Mouse (Mus musculus) urinary bladder, postnatal 14 days (tissue): Measurements from ENCODE around the gene Fgd6.

Experiments
- DNase-seq: peaks from one replicate; pipeline ENCODE4 v3.0.0; 2021; ENCODE audit warnings: low spot score

Fgd6 gene

DNA sequence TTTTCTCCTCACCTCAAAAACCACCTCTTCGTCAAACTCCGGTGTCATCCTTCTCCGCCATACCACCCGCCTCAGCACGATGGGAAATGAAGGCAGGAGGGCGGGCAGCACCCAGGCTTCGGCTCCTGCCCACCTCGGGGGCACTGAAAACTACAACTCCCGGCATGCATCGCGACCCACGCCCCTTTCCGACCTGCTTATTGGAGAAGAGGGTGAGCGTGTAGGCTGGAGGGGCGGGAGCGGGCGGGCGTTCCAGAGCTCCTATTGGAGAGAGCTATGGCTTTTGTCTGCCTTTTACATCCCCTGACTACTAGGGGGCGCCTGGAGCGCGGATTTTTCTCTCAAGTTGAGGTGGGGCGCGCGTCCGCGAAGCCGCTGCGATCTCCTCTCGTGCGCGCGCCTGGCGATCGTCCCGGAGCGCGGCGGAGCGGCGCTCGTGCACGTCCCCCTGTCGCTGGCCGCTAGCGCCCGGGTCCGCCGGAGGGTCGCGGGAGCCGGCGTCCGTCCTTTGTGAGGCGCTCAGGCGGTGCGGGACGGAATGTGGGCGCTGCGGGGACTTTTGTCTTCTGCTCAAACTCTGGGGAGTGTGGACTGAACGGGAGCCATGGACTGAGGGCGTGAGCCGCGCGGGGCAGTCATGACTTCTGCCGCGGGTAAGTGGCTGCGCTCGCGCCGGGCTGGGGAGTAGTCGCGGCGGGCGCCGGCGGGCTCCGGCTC lies at the start of gene Fgd6, which contains the start of gene Vezt:
TSS of gene Fgd6 (plus strand) at position 344 of the 717 bp plus-strand sequence.
TSS of gene Vezt (minus strand) at position 160 of the 717 bp plus-strand sequence.
- peak; percentile 98 for DNase-seq

DNA sequence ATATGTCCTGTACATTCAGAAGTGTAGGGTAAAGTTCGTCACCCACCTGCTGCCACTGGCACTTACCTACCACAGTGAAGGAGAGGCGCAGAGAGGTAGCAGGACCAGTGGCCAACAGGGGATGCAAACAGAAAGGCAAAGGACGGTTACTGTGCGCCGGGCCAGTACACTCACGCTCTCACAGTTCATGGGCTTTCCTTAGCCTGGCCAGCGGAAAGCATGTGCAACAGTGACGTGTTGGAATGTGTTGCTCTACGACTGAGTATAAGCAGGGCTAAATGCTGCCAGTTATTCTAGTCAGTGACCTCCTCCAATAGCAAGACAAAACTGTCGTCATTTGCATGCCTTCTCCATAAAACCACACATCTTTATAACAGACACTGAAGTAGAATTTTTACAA lies 41.7 kb upstream of the Fgd6 start:
- DNase-seq, result no peak

DNA sequence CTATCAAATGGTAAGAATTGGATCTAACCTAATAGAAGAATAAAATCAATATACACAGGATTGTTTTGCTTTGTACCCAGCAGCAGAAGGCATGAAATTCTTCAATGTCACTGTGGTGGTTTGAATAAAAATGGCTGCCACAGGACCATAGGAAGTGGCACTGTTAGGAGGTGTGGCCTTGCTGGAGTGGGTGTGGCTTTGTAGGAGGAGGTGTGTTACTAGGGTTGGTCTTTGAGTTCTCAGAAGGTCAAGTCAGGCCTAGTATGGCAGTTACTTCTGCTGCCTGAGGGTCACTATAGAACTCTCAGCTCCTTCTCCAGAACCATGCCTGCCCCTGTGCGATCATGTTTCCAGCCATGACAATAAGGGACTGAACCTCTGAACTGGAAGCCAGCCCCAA lies 40.7 kb upstream of the Fgd6 start:
- DNase-seq, result no peak

DNA sequence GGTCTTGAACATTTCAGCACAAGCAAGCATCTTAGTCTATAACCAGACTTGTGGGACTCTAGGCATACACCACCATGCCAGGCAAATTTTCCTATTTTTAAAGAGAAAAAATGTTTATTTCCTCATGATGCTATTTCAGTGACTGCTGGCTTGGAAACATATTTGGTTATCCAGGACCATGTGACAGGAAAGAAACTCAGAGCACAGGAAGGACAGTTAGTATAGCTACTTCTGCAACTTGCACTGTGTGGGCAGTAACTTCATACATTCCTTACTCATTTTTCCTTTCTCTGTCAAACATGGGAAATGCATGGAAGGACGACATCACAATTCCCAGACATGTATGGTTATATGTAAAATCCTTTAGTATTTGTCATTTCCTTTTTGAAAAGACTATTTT lies 36.4 kb upstream of the Fgd6 start:
- no peak for DNase-seq

DNA sequence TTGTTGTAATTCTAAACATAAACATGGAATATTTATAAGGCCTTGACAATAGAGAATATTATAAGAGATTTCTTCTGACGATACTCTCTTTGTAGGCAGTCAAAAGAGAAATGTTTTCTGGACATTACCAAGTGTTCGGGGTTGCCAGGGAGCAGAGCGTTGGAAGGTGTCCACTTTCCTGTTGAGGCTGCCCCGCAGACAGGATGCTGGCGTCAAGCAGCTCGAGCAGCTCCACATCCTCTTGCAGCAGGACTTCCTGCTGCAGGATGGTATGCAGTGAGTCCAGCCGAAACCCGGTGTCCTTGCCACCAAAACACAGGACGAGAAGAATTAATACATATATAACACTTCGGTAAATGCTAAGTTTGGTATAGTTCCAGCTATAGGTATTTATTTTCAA lies 35.6 kb upstream of the Fgd6 start:
- no peak for DNase-seq

DNA sequence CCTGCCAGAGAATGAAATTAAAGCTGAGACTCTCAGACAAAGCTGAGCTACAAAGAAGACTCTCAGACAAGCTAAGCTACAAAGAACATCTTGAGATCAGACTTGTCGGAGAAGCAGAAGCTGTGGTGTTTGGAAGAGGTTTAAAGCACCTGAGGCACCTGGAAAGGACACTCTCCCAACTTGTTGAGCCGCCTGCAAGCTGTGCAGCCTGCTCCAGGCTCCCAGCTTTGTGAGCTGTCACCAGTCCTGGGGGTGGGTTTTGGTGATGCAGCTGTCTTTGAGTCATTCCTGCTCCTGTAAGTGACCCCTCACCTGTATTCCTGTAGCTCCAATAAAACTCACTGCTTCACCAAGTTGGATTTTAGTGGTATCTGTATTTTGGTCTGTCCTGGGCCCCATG lies 27.4 kb upstream of the Fgd6 start:
- no peak for DNase-seq

DNA sequence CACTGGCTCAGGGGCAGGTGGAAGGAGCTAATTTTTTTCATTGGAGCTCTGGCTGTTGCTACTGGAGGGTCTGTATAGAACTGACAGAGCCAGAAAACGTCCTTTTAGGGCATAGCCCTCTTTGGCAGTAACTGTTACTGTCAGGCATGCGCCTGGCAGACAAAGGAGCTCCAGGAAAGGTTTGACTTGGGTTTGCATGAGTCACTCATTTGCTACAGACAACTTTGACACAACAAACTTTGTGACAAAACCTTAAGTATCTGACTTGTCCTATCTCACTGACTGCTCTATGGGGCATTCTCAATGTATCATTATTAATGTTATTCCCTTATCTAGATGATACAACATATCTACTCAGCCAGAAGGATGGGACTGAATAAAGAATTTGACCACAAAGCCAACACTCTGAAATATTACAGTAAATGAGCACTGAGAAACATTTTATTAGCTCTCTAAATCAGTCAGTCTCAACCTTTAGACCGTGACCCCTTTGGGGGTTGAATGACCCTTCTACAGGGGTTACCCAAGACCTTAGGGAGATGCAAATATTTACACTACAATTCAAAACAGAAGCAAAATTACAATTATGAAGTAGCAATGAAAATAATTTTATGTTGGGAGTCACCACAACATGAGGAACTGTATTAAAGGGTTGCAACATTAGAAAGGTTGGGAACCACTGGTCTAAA lies 25.7 kb upstream of the Fgd6 start:
- no peak for DNase-seq

DNA sequence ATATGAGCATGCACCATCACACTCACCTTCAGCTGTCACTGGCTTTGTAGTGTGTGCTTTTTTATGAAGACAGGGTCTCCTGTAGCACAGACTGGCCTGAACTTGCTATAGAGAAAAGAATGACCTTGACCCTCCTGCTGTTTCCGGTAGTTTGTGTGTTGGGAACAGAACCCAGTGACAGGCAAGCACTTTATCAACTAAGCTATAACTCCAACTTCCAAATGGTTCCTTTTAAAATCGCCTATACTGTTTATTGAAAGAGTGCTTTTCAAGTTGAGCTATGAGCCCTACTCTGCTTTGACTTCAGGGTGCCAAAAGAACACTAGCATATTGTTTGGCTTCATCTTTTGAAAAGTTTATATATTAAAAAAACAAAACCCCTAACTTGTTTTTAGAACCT lies 24.8 kb upstream of the Fgd6 start:
- no peak for DNase-seq

DNA sequence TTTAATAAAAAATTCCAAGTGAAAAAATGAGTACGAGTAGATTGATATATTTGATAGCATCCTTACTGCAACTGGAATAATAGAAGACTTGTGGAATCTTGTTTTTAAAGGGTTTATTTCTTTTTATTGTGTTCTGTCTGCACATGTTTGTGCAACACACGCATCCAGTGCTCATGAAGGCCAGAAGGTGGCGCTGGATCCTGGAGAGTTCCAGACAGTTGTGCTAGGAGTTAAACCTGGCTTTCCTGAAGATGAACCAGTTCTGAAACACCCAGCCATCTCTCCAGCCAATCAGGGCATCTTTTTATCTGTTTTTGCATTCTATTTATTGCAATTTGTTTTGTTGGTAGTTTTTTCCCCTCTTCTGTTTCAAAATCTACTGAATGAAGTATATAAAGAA lies 22.6 kb upstream of the Fgd6 start:
- DNase-seq, result peak; percentile 66

DNA sequence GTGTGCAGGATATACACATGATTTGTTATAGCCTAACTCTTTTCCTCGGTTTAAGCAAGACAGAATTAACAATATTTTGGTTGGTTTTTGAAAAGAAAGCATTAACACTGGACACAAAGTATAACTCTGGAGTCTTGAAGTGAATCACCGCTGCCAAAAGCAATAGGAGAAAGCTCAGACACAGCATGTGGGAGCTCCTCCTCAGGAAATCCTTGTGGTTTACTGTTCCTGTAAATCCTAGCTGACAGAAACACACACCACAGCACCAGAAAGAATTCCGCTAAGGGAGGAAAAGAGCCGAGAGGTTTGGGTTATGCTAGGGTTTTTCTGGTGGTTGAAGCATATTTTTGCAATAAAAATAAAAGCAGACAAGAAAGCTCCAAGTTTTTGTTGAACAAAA lies 21.6 kb upstream of the Fgd6 start:
- DNase-seq, result no peak

DNA sequence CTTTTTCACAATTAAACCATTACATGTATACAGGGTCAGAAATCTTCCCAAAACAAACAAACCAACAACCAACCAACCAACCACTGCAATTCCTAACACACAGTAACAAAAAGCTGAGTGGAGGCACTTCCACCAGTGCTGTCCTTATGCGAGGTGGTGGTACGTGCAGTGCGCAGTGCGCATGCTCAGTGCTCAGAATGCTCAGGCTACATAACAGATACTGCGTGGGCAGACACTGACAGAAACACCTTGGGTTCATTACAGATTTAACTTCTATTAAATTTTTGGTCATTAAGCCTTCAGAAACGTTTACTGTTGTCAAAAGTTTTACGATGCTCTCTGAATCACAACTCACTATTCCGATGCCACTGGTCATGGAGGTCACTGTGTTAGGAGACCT lies 18.3 kb upstream of the Fgd6 start:
- no peak for DNase-seq

DNA sequence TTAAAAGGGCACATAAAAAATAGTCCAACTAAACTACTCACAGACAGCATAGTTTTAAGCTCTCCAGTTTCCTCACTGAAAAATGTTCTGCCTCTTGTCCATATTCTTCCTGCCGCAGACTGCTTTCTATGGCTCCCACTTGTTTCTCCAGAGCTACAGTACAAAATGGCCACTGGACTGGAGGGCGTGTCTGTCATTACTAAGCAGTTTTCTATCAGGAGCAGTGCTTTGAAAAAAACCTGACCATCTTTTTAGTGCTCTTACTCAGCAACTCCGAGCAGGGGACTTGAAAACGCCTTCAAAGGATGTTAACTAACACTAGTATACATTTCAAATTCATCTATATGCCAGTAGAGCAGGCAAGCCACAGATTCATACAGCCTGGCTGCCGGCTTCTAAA lies 15.2 kb upstream of the Fgd6 start:
- no peak for DNase-seq

DNA sequence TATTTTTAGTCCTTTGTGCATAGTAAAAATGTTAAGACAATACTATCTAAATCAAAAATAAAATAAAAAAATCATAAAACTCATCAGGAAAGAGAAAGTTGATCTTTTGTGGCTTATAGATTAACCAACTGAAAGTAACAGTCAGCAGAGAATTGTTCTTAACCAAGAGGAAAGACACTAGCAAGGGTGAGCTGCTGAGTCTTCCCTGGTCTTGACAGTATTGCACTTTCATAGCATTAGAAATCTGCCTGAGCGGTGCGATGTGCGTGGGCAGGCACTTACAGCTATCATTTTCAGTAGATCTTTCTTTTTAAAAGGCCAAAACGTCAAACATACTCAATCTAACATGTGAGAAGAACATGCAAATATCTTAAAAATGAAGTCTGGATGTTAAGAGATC lies 14.7 kb upstream of the Fgd6 start:
- no peak for DNase-seq

DNA sequence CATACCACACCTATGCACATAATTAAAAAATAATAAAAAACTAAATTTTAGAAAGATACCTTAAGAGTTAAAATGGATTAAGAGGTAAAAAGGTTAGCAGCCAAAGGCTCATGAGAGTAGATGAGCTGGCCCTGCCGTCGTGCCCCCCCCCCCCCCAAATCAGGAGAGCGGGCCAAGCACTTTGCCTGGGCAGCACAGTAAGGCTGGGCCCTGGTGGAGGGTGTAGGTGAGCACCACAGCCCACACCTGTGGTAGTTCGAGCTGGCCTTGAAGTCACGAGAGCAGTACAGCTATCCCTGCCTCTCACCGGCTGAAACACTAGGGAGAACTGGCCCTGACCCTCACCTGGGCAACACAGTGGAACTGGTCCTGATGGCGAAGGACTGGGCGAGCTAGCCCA lies 10.7 kb upstream of the Fgd6 start:
- DNase-seq, result no peak

DNA sequence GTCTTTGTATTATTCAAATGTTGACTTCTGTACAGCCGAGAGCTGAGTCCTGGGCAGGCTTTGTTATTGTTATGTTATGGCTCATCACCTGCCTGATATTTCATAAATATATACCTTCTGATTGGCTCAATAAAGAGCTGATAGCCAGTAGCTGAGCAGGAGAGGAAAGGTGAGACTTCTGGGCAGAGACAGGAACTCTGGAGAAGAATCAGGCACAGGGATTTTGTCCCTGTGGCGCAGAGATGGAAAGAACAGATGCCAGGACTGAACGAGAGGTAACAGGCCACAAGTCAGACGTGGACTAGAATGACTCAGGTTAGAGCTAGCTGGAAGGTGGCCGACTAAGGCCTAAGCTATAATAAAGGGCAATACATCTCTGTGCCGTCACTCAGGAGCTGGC lies 7.3 kb upstream of the Fgd6 start:
- DNase-seq, result no peak

DNA sequence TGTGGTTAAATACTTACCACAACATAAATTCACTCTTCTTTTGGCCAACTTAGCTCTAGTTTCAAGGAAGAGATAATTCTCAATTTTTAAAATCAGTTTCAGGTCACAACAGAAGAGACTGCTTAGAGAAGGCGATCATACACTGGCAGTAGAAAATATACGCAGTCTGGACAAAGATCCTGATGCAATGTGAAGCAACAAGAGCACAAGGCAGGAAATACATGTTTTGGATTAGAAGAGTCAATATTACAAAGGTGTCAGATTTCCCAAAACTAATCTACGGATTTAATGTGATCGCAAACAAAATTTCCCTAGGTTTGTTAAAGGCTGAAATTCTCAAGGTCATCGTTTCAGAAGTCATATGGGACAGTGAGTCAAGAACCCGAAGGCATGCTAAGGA lies 4.6 kb upstream of the Fgd6 start:
- DNase-seq, result no peak

DNA sequence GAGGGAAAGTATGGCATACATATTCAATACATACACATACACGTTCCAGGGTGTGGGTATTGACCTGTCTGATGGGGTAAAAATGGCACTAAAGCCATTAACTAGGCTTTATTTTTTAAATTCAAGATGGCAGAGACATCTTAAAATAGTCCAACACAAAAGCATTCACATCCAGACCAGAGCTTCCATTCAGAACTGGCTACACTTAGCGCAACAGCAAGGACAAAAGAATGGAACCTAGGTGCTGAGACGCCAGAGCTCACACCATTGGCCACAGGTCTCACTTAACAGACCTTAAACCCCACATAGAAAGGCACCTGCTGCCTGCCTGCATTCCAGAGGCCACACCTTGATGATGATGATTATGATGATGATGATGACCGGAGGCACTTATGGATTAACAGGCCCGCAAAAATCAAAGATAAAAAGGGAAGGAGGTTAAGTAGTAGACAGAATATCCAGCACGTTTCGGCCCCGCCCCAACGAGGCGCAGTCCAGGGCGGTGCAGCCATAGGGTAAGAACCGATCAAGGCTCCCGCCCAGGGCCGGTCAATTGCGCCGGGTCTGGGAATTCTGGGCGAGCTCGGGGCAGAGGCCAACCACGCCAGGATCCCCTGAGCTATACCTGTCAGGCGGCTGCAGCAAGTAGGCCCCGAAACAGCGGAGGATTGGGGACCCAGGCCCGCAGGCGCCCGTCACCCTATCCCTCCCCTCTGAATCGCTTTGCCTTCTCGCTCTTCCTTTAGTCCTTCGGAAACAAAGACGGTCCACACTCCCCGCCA lies 734 bp upstream of the Fgd6 start:
- DNase-seq, result peak; percentile 67

DNA sequence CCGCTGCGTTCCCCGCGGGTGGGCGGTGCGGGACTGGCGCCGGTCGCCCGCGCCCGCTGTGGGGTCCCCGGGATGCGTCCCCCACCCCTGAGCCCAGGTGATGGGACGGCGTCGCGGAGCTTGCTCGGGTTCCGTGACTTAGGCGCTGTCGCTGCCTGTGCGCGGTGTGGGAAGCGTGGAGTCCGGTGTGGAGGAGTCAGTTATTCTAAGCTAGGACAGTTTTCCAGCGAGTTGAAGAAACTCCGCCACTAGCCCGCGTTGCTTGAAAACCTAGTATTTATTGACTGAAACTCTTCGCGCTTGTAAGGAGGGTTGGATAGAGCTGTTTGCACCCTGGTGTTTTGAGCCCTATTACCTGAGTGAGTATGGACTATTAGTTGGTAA lies 566 bp downstream of the Fgd6 start:
- DNase-seq, result no peak

DNA sequence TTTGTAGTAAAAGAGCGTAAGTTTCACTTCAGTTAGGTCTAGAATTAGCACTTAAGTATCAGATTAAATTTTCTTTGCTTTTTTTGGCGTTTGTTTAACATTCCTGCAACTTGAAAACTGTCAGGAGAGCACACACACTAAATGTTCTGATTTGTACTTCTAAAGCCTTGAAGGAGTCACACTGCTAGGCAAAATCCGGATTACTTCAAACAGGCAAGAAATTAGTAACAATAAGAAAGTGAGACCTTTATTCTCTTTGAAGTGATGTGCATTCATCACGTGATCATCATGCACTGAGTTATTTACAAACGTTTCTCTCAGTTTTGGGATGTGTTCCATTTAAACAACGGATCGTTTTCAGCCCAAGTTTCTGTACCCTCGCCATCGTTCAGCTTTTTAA lies 1.4 kb downstream of the Fgd6 start:
- DNase-seq, result no peak

DNA sequence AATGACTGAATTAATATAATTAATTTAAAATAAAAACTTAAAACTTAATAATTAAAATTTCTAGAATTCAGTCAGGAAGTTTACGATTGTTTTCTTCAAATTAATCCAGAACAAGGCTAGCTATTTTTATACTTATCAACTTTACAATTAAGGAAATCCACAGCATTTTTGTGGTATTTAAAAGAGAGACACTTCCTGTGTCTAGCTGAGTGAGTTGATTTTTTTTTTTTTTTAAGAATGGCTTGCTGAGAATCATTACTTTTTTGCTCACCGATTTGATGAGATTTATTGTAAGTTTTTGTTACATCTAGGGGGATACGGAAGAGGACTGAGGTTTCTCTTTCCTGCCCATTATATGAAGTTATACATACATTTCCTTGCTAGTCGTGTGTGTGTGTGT lies 1.8 kb downstream of the Fgd6 start:
- DNase-seq, result no peak

DNA sequence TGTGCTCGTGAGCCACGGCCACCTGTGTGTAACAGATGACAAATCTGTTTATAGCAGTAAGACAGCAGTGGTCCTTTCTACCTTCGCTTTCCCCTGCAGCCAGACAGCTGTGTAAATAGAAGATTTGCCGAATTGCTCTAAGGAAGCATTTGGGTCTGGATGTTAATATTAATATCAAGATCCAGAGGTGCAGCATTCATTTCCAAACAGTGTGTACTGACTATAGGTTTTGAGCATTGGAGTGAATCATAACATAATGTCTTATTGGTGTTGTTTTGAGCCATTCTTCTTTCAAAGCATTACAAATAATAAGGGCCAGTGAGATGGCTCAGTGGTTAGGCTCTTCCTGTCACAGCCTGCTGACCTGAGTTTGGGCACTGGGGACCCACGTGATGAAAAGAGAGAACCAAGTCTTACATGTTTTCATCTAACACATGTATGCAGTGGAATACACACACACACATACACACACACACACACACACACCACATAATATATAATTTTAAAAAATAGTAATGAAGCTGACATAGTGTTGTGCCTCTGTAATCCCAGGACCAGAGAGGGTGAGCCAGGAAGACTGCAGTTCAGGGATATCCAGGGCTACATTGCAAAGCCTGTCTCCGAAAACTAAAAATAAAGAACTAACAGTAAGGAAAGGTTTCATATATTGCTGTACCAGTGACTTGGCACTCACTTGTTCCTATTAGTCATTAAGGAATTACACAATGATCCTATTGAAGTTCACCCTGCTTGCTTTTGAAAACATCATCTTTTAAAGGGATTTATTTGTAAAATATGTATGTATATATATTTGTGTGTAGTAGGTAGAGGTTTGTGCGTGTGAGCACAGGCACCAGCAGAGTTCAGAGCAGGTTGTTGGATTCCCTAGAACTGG lies 2.8 kb downstream of the Fgd6 start:
- DNase-seq, result no peak

DNA sequence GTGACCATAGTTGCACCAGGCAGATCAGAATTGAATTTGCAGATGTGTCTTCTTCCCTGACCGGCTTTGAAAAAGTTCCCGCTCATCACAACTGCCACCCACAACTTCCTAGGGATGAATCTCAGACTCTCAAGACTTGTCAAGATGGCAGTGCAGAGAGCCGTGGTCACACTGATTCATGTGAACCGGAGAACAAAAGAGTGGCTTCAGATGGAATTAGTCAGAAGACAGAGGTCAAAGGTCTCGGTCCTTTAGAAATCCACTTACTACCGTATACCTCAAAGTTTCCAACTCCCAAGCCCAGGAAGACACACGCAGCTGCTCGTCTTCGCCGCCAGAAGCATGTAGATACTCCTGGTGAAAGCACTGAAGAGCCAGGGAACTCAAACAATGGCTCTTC lies 8.1 kb downstream of the Fgd6 start:
- no peak for DNase-seq
